Mouse (Mus musculus): ENCODE measurements at regions not wholly inside any gene's neighbourhood (a gene's known extent, or its start where the extent isn't known, plus 50 kb on each side); places are given as distances from the start of the nearest gene placed in this dataset.
A peak's percentile ranks its signal among the peaks of the same experiment; 100 is the strongest.

DNA sequence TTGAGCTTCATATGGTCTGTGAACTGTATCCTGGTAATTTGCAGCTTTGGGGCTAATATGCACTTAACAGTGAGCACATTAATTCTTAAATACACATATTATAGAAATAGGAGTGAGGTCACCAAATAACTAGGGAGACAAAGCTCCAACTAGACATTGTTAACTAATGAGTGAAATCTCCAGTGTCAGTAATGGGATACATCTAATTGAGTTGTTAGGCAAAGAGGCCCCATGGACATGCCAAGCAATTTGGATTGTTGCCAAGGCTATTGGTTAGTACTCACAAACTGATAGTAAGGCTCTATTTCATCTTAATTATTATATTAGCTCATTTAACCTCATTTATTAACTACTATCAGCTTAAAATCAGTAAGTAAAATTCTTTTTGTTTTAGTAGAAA, 698.5 kb downstream of the Triml1 start:
- Histone ChIP-seq H3K9me3 (replicated peaks; ENCODE audit: low read length) (no peaks in the 10 kb centered on the region), H3K27me3 (ENCODE audit: insufficient read depth, low read length) (no peaks in the 10 kb centered on the region), H3K4me2 (ENCODE audit: low read length) (no peak overlapping the region), H3K36me3 (ENCODE audit: insufficient read depth, low read length) (no peaks in the 10 kb centered on the region), H3K9ac (ENCODE audit: low read depth, low read length) (no peak overlapping the region), H3K4me3 (replicated peaks; ENCODE audit: low read depth, low read length) (no peak overlapping the region), H3K4me1 (replicated peaks; ENCODE audit: insufficient read depth, low read length) (no peaks in the 10 kb centered on the region), H3K27ac (no peak overlapping the region)
- ATAC-seq (replicated peaks; ENCODE audit: low FRiP score, low read depth) (no peak), DNase-seq (ENCODE audit: low spot score) (no peak)
- no peak for TF ChIP-seq CTCF (IDR thresholded peaks at IDR 0.05; ENCODE audit: low read depth)

DNA sequence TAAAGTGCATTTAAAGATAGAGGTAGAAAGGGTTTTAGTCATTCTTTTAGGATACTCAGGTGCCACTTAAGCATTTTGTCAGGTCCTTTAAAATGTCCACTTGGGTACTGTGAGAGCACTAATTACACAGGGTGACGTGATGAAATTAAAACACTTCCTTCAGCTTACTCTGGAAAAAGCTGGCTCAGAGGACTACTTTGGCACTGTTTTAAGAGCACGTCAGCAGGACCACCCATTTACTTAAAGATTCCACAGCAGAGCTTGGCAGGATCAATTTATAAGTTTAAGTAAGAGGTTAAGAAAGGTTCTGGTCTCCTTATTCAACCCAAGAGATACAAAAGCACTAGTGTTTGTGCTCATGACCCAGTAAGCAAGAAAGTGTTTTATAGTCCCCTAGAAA, 738.7 kb downstream of the Triml1 start:
- TF ChIP-seq CTCF (IDR thresholded peaks at IDR 0.05; ENCODE audit: low read depth) = no peak
- H3K9ac ChIP-seq (ENCODE audit: low read depth, low read length) = no peak overlapping the region
- no peaks in the 10 kb centered on the region for H3K4me1 ChIP-seq (replicated peaks; ENCODE audit: insufficient read depth, low read length)
- no peak overlapping the region for H3K4me2 ChIP-seq (ENCODE audit: low read length)
- no peaks in the 10 kb centered on the region for H3K9me3 ChIP-seq (replicated peaks; ENCODE audit: low read length)
- DNase-seq (ENCODE audit: low spot score) (no peak), ATAC-seq (replicated peaks; ENCODE audit: low FRiP score, low read depth) (no peak)
- no peak overlapping the region for H3K4me3 ChIP-seq (replicated peaks; ENCODE audit: low read depth, low read length)
- H3K27me3 ChIP-seq (ENCODE audit: insufficient read depth, low read length) = no peaks in the 10 kb centered on the region
- 54% methylated on average over 2 of the region's 2 CpGs for WGBS
- no peaks in the 10 kb centered on the region for H3K36me3 ChIP-seq (ENCODE audit: insufficient read depth, low read length)
- no peak overlapping the region for H3K27ac ChIP-seq

- Histone ChIP-seq H3K36me3 (ENCODE audit: insufficient read depth, low read length) (no peaks in the 10 kb centered on the region), H3K4me1 (replicated peaks; ENCODE audit: insufficient read depth, low read length) (no peaks in the 10 kb centered on the region), H3K9me3 (replicated peaks; ENCODE audit: low read length) (no peaks in the 10 kb centered on the region), H3K27me3 (ENCODE audit: insufficient read depth, low read length) (no peaks in the 10 kb centered on the region), H3K27ac (no peak overlapping the region), H3K4me3 (replicated peaks; ENCODE audit: low read depth, low read length) (no peak overlapping the region), H3K4me2 (ENCODE audit: low read length) (no peak overlapping the region), H3K9ac (ENCODE audit: low read depth, low read length) (no peak overlapping the region)
- ATAC-seq (replicated peaks; ENCODE audit: low FRiP score, low read depth) (no peak), DNase-seq (ENCODE audit: low spot score) (no peak)
- TF ChIP-seq CTCF (IDR thresholded peaks at IDR 0.05; ENCODE audit: low read depth) = no peak
- 79% methylated on average over 3 of the region's 3 CpGs for WGBS
Measured at GRCm38 (mm10) chr8:42396886-42397285, 744.4 kb downstream of the Triml1 start.

- H3K27ac ChIP-seq = no peak overlapping the region
- 81% methylated on average over 3 of the region's 3 CpGs for WGBS
- ATAC-seq (replicated peaks; ENCODE audit: low FRiP score, low read depth) (no peak), DNase-seq (ENCODE audit: low spot score) (no peak)
- no peak overlapping the region for H3K9ac ChIP-seq (ENCODE audit: low read depth, low read length)
- H3K4me1 ChIP-seq (replicated peaks; ENCODE audit: insufficient read depth, low read length) = no peaks in the 10 kb centered on the region
- H3K4me3 ChIP-seq (replicated peaks; ENCODE audit: low read depth, low read length) = no peak overlapping the region
- H3K9me3 ChIP-seq (replicated peaks; ENCODE audit: low read length) = no peaks in the 10 kb centered on the region
- no peaks in the 10 kb centered on the region for H3K27me3 ChIP-seq (ENCODE audit: insufficient read depth, low read length)
- no peak for TF ChIP-seq CTCF (IDR thresholded peaks at IDR 0.05; ENCODE audit: low read depth)
- no peak overlapping the region for H3K4me2 ChIP-seq (ENCODE audit: low read length)
- no peaks in the 10 kb centered on the region for H3K36me3 ChIP-seq (ENCODE audit: insufficient read depth, low read length)
Measured at GRCm38 (mm10) chr8:42388816-42389215, 752.5 kb downstream of the Triml1 start.

GRCm38 (mm10) chr8:42348073-42348603, 793.1 kb downstream of the Triml1 start:
- H3K9ac ChIP-seq (ENCODE audit: low read depth, low read length) = no peak overlapping the region
- no peaks in the 10 kb centered on the region for H3K4me1 ChIP-seq (replicated peaks; ENCODE audit: insufficient read depth, low read length)
- WGBS = 15% methylated on average over 3 of the region's 3 CpGs
- no peaks in the 10 kb centered on the region for H3K27me3 ChIP-seq (ENCODE audit: insufficient read depth, low read length)
- H3K27ac ChIP-seq = no peak overlapping the region
- H3K4me3 ChIP-seq (replicated peaks; ENCODE audit: low read depth, low read length) = no peak overlapping the region
- no peaks in the 10 kb centered on the region for H3K36me3 ChIP-seq (ENCODE audit: insufficient read depth, low read length)
- ATAC-seq (replicated peaks; ENCODE audit: low FRiP score, low read depth) (no peak; the same call in 1 of the 2 replicates), DNase-seq (ENCODE audit: low spot score) (peak; percentile 28)
- no peak overlapping the region for H3K4me2 ChIP-seq (ENCODE audit: low read length)
- no peak for TF ChIP-seq CTCF (IDR thresholded peaks at IDR 0.05; ENCODE audit: low read depth)
- no peaks in the 10 kb centered on the region for H3K9me3 ChIP-seq (replicated peaks; ENCODE audit: low read length)

DNA sequence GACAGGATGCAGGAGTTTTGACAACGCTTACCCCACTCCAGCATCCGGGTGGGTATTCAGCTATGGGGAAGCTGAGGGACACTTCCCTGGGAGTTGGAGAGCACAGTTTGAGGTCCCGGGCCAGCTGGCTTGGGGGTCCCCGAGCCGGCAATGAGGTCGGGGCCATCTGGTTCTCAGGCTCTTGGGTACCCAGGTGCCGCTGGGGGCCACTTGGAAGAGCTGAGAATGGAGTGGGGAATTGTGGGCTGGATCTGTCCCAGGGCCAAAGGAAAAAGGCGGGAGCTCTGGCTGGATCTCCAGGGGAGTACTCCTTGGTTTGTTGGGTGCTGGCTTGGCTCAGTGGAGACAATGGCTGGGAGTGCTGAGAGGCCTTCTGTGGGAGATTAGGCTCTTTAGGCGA, 806.6 kb downstream of the Triml1 start:
- ATAC-seq (replicated peaks; ENCODE audit: low FRiP score, low read depth) (no peak), DNase-seq (ENCODE audit: low spot score) (no peak)
- 91% methylated on average over 9 of the region's 9 CpGs for WGBS
- Histone ChIP-seq H3K27ac (no peak overlapping the region), H3K27me3 (ENCODE audit: insufficient read depth, low read length) (no peaks in the 10 kb centered on the region), H3K4me2 (ENCODE audit: low read length) (no peak overlapping the region), H3K4me1 (replicated peaks; ENCODE audit: insufficient read depth, low read length) (no peaks in the 10 kb centered on the region), H3K9me3 (replicated peaks; ENCODE audit: low read length) (no peaks in the 10 kb centered on the region), H3K4me3 (replicated peaks; ENCODE audit: low read depth, low read length) (no peak overlapping the region), H3K9ac (ENCODE audit: low read depth, low read length) (no peak overlapping the region), H3K36me3 (ENCODE audit: insufficient read depth, low read length) (no peaks in the 10 kb centered on the region)
- TF ChIP-seq CTCF (IDR thresholded peaks at IDR 0.05; ENCODE audit: low read depth) = no peak

GRCm38 (mm10) chr8:42324663-42325062, 816.6 kb downstream of the Triml1 start:
- TF ChIP-seq CTCF (IDR thresholded peaks at IDR 0.05; ENCODE audit: low read depth) = no peak
- 76% methylated on average over 4 of the region's 4 CpGs for WGBS

More at GRCm38 (mm10) chr8:42324663-42325062, 816.6 kb downstream of the Triml1 start:
- Histone ChIP-seq H3K27me3 (ENCODE audit: insufficient read depth, low read length) (no peaks in the 10 kb centered on the region), H3K4me2 (ENCODE audit: low read length) (no peak overlapping the region), H3K36me3 (ENCODE audit: insufficient read depth, low read length) (no peaks in the 10 kb centered on the region), H3K4me1 (replicated peaks; ENCODE audit: insufficient read depth, low read length) (no peaks in the 10 kb centered on the region), H3K9ac (ENCODE audit: low read depth, low read length) (no peak overlapping the region), H3K9me3 (replicated peaks; ENCODE audit: low read length) (no peaks in the 10 kb centered on the region), H3K27ac (no peak overlapping the region), H3K4me3 (replicated peaks; ENCODE audit: low read depth, low read length) (no peak overlapping the region)
- ATAC-seq (replicated peaks; ENCODE audit: low FRiP score, low read depth) = no peak
- no peak for DNase-seq (ENCODE audit: low spot score)

Data from kidney, postnatal 0 days (tissue).